Mouse (Mus musculus) CH12F3 (cell line): ENCODE data around the gene H6pd.

Source experiments
- in situ Hi-C: fragments of 300-500 bp; cut with MboI; formaldehyde crosslinking; loops from 2 replicates; pipeline ENCODE4 v1.14.3; 2020; ENCODE audit warnings: low sequenced_read_pairs

Gene H6pd

GRCm38 (mm10) chr4:150029885-150030284 lies 21.1 kb upstream of the H6pd start:
- in situ Hi-C loops: loop anchor here (10.0 kb wide), 1 partner anchor 65 kb away; no protein-coding TSS in a partner anchor

- in situ Hi-C loops: no loop called here
Measured at GRCm38 (mm10) chr4:150023518-150023917, 14.7 kb upstream of the H6pd start.

- in situ Hi-C loops: no loop called here
Measured at GRCm38 (mm10) chr4:150019741-150020380, 11.0 kb upstream of the H6pd start.

- in situ Hi-C loops: no loop called here
Measured at GRCm38 (mm10) chr4:150015436-150015835, 6.6 kb upstream of the H6pd start.

- in situ Hi-C loops: no loop called here
Measured at GRCm38 (mm10) chr4:150014378-150015091, 5.7 kb upstream of the H6pd start.

- in situ Hi-C loops: no loop called here
Measured at GRCm38 (mm10) chr4:150013805-150014204, 5.0 kb upstream of the H6pd start.

- in situ Hi-C loops: no loop called here
Measured at GRCm38 (mm10) chr4:150013186-150013690, 4.4 kb upstream of the H6pd start.

GRCm38 (mm10) chr4:150012322-150012723 lies 3.5 kb upstream of the H6pd start:
- in situ Hi-C loops: no loop called here

- in situ Hi-C loops: no loop called here
Measured at GRCm38 (mm10) chr4:150011564-150012321, 2.9 kb upstream of the H6pd start.

- in situ Hi-C loops: no loop called here
Measured at GRCm38 (mm10) chr4:150010054-150010730, 1.4 kb upstream of the H6pd start.

- in situ Hi-C loops: no loop called here
Measured at GRCm38 (mm10) chr4:150009587-150009930, 736 bp upstream of the H6pd start.

GRCm38 (mm10) chr4:150008325-150008852 lies 434 bp downstream of the H6pd start:
- in situ Hi-C loops: no loop called here

- in situ Hi-C loops: no loop called here
Measured at GRCm38 (mm10) chr4:150007444-150007843, 1.4 kb downstream of the H6pd start.

GRCm38 (mm10) chr4:150006991-150007390 lies 1.8 kb downstream of the H6pd start:
- in situ Hi-C loops: no loop called here

GRCm38 (mm10) chr4:150006122-150006854 lies 2.5 kb downstream of the H6pd start:
- in situ Hi-C loops: no loop called here

GRCm38 (mm10) chr4:150005231-150005630 lies 3.6 kb downstream of the H6pd start:
- in situ Hi-C loops: no loop called here

- in situ Hi-C loops: no loop called here
Measured at GRCm38 (mm10) chr4:150003641-150004040, 5.2 kb downstream of the H6pd start.

- in situ Hi-C loops: no loop called here
Measured at GRCm38 (mm10) chr4:150003021-150003580, 5.7 kb downstream of the H6pd start.

- in situ Hi-C loops: no loop called here
Measured at GRCm38 (mm10) chr4:150002021-150002528, 6.7 kb downstream of the H6pd start.
